Mouse (Mus musculus): Measurements from ENCODE around the gene Fam83b. TPM values are rescaled to one million over a fixed set of nuclear protein-coding genes. Genes with fewer than 3 reads are reported as not detected.

Fam83b gene
- polyA plus RNA-seq (2016; fragmentation: Nextera tagmentation; extraction: Ambion mirVana): 0.38 and 0.73 TPM in 2 replicates

- Histone ChIP-seq H3K9ac (peak within 1 kb of the TSS; percentile 67), H3K4me1 (replicated peaks) (no peaks in the 10 kb centered on the region; the same call in 1 of the 2 replicates), H3K4me2 (peak within 1 kb of the TSS; percentile 98), H3K9me3 (replicated peaks) (no peaks in the 10 kb centered on the region), H3K27ac (ENCODE audit: poor library complexity, severe bottlenecking) (no peak within 1 kb of the TSS), H3K27me3 (replicated peaks) (no peaks in the 10 kb centered on the region), H3K36me3 (no peaks in the 10 kb centered on the region), H3K4me3 (peak within 1 kb of the TSS; percentile 68)
- WGBS: 2% methylated on average over 40 of the region's 40 CpGs
- peak; percentile 73 for ATAC-seq (ENCODE audit: insufficient number of reproducible peaks, low FRiP score)
Measured at GRCm38 (mm10) chr9:76566515-76567280, at the start of gene Fam83b. Gene Fam83b (minus strand): TSS chr9:76567116.

- H3K4me2 ChIP-seq: no peak overlapping the region
- no peaks in the 10 kb centered on the region for H3K9me3 ChIP-seq (replicated peaks)
- H3K36me3 ChIP-seq: no peaks in the 10 kb centered on the region
- H3K27ac ChIP-seq (ENCODE audit: poor library complexity, severe bottlenecking): no peak overlapping the region
- ATAC-seq (ENCODE audit: insufficient number of reproducible peaks, low FRiP score): no peak
- WGBS: 78% methylated on average over 4 of the region's 4 CpGs
- no peaks in the 10 kb centered on the region for H3K27me3 ChIP-seq (replicated peaks)
- no peak overlapping the region for H3K4me3 ChIP-seq
- no peak overlapping the region for H3K9ac ChIP-seq
- no peaks in the 10 kb centered on the region for H3K4me1 ChIP-seq (replicated peaks)
Measured at GRCm38 (mm10) chr9:76614165-76614564, 47.2 kb upstream of the Fam83b start.

- H3K4me3 ChIP-seq: no peak overlapping the region
- no peaks in the 10 kb centered on the region for H3K27me3 ChIP-seq (replicated peaks)
- H3K9me3 ChIP-seq (replicated peaks): no peaks in the 10 kb centered on the region
- no peaks in the 10 kb centered on the region for H3K36me3 ChIP-seq
- no peak overlapping the region for H3K27ac ChIP-seq (ENCODE audit: poor library complexity, severe bottlenecking)
- ATAC-seq (ENCODE audit: insufficient number of reproducible peaks, low FRiP score): no peak
- no peak overlapping the region for H3K4me2 ChIP-seq
- WGBS: 73% methylated on average over 5 of the region's 5 CpGs
- H3K9ac ChIP-seq: no peak overlapping the region
- no peaks in the 10 kb centered on the region for H3K4me1 ChIP-seq (replicated peaks)
Measured at GRCm38 (mm10) chr9:76603744-76604143, 36.8 kb upstream of the Fam83b start.

- 61% methylated on average over 2 of the region's 2 CpGs for WGBS
- Histone ChIP-seq H3K9ac (no peak overlapping the region), H3K4me2 (no peak overlapping the region), H3K9me3 (replicated peaks) (no peaks in the 10 kb centered on the region), H3K4me1 (replicated peaks) (no peaks in the 10 kb centered on the region), H3K27me3 (replicated peaks) (no peaks in the 10 kb centered on the region), H3K36me3 (no peaks in the 10 kb centered on the region), H3K4me3 (no peak overlapping the region), H3K27ac (ENCODE audit: poor library complexity, severe bottlenecking) (no peak overlapping the region)
- no peak for ATAC-seq (ENCODE audit: insufficient number of reproducible peaks, low FRiP score)
Measured at GRCm38 (mm10) chr9:76602874-76603273, 36.0 kb upstream of the Fam83b start.

- ATAC-seq (ENCODE audit: insufficient number of reproducible peaks, low FRiP score): no peak
- H3K27me3 ChIP-seq (replicated peaks): no peaks in the 10 kb centered on the region
- H3K36me3 ChIP-seq: no peaks in the 10 kb centered on the region
- H3K9me3 ChIP-seq (replicated peaks): no peaks in the 10 kb centered on the region
- 0 out of 2 replicates have a peak, but pooled peaks cover 7% of the 10 kb centered on the region for H3K4me1 ChIP-seq (replicated peaks)
- no peak overlapping the region for H3K27ac ChIP-seq (ENCODE audit: poor library complexity, severe bottlenecking)
- 44% methylated on average over 4 of the region's 4 CpGs for WGBS
- H3K4me3 ChIP-seq: no peak overlapping the region
- no peak overlapping the region for H3K4me2 ChIP-seq
- H3K9ac ChIP-seq: no peak overlapping the region
Measured at GRCm38 (mm10) chr9:76597395-76597794, 30.5 kb upstream of the Fam83b start.

- no peaks in the 10 kb centered on the region for H3K27me3 ChIP-seq (replicated peaks)
- H3K9ac ChIP-seq: no peak overlapping the region
- H3K9me3 ChIP-seq (replicated peaks): no peaks in the 10 kb centered on the region
- no peak overlapping the region for H3K4me3 ChIP-seq
- ATAC-seq (ENCODE audit: insufficient number of reproducible peaks, low FRiP score): no peak
- H3K4me1 ChIP-seq (replicated peaks): 0 out of 2 replicates have a peak, but pooled peaks cover 7% of the 10 kb centered on the region
- 55% methylated on average over 2 of the region's 2 CpGs for WGBS
- H3K4me2 ChIP-seq: no peak overlapping the region
- no peaks in the 10 kb centered on the region for H3K36me3 ChIP-seq
- H3K27ac ChIP-seq (ENCODE audit: poor library complexity, severe bottlenecking): no peak overlapping the region
Measured at GRCm38 (mm10) chr9:76593841-76594240, 26.9 kb upstream of the Fam83b start.

DNA sequence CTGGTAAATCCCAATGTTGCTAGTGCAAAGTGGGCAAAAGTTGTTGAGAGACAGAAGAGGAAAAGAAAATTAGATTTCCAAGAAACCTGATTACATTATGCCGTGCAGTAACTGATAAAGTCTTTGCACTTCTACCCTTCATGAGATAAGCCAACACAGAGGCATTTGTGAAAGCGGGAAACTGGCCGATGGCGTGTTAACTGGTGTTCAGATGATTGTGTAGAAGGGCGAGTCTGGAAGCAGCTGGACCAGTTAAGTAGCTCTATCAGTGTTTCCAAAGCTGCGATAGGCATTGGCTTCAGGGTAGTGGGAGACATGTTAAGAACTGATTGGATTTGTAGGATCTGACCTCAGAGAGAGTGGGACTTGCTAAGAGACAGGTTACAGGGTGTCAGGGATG is 17.0 kb upstream of the Fam83b start:
- 32% methylated on average over 6 of the region's 6 CpGs for WGBS
- Histone ChIP-seq H3K9me3 (replicated peaks) (no peaks in the 10 kb centered on the region), H3K9ac (no peak overlapping the region), H3K4me3 (no peak overlapping the region), H3K27ac (ENCODE audit: poor library complexity, severe bottlenecking) (no peak overlapping the region), H3K36me3 (no peaks in the 10 kb centered on the region), H3K27me3 (replicated peaks) (no peaks in the 10 kb centered on the region), H3K4me1 (replicated peaks) (0 out of 2 replicates have a peak, but pooled peaks cover 8% of the 10 kb centered on the region), H3K4me2 (no peak overlapping the region)
- ATAC-seq (ENCODE audit: insufficient number of reproducible peaks, low FRiP score): no peak

DNA sequence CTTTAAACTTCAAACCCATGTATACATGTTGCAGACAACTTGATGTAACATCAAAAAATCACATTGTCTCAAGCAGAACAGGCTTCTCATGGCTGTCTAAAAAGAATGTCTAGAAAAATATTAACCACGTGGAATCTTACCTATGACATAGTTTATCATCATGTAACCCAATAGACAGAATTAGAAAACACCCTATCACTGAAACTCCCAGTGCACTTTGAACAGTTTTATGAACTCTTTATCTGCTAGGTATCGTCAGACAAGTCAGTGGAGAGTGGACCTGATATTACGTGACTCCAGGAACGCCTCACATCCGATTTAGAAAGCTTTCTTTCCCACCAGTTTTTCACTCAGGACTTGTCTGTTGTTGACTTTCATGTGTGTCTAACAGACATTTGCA is 15.1 kb upstream of the Fam83b start:
- Histone ChIP-seq H3K4me2 (no peak overlapping the region), H3K27me3 (replicated peaks) (no peaks in the 10 kb centered on the region), H3K9ac (no peak overlapping the region), H3K27ac (ENCODE audit: poor library complexity, severe bottlenecking) (no peak overlapping the region), H3K4me1 (replicated peaks) (0 out of 2 replicates have a peak, but pooled peaks cover 8% of the 10 kb centered on the region), H3K36me3 (no peaks in the 10 kb centered on the region), H3K9me3 (replicated peaks) (no peaks in the 10 kb centered on the region), H3K4me3 (no peak overlapping the region)
- no peak for ATAC-seq (ENCODE audit: insufficient number of reproducible peaks, low FRiP score)
- 70% methylated on average over 5 of the region's 5 CpGs for WGBS

- Histone ChIP-seq H3K4me1 (replicated peaks) (no peaks in the 10 kb centered on the region; the same call in 1 of the 2 replicates), H3K9ac (peak overlapping the region; percentile 67), H3K36me3 (no peaks in the 10 kb centered on the region), H3K9me3 (replicated peaks) (no peaks in the 10 kb centered on the region), H3K27ac (ENCODE audit: poor library complexity, severe bottlenecking) (no peak overlapping the region), H3K27me3 (replicated peaks) (no peaks in the 10 kb centered on the region), H3K4me3 (peak overlapping the region; percentile 68), H3K4me2 (peak overlapping the region; percentile 98)
- WGBS: 6% methylated on average over 13 of the region's 13 CpGs
- no peak for ATAC-seq (ENCODE audit: insufficient number of reproducible peaks, low FRiP score)
Measured at GRCm38 (mm10) chr9:76567281-76567655, 352 bp upstream of the Fam83b start.

- no peak overlapping the region for H3K4me2 ChIP-seq
- H3K4me3 ChIP-seq: no peak overlapping the region
Measured at GRCm38 (mm10) chr9:76565656-76566055, 1.3 kb downstream of the Fam83b start.

DNA sequence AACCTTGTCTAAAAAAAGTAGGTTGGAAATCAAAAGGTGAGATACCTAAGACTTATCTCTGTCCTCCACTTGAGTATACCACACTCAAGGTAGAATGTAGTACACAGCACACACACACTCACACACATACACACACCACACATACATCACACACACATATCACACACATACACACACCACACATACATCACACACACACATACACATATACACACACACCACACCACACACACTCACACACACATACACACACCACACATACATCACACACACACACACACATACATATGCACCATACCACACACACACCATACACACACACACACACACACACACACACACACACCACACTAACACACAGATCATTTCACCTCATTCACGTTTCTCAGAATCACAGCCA is 2.8 kb downstream of the Fam83b start:
- H3K9ac ChIP-seq: no peak overlapping the region
- no peak for ATAC-seq (ENCODE audit: insufficient number of reproducible peaks, low FRiP score)
- H3K4me2 ChIP-seq: no peak overlapping the region
- H3K4me1 ChIP-seq (replicated peaks): no peaks in the 10 kb centered on the region; the same call in 1 of the 2 replicates
- H3K27me3 ChIP-seq (replicated peaks): no peaks in the 10 kb centered on the region
- no peak overlapping the region for H3K27ac ChIP-seq (ENCODE audit: poor library complexity, severe bottlenecking)
- no peak overlapping the region for H3K4me3 ChIP-seq
- WGBS: 86% methylated on average over 1 of the region's 1 CpGs
- no peaks in the 10 kb centered on the region for H3K9me3 ChIP-seq (replicated peaks)
- H3K36me3 ChIP-seq: no peaks in the 10 kb centered on the region

More at GRCm38 (mm10) chr9:76565656-76566055, 1.3 kb downstream of the Fam83b start:
- H3K9ac ChIP-seq: no peak overlapping the region
- H3K27ac ChIP-seq (ENCODE audit: poor library complexity, severe bottlenecking): no peak overlapping the region
- H3K9me3 ChIP-seq (replicated peaks): no peaks in the 10 kb centered on the region
- WGBS: 71% methylated on average over 2 of the region's 2 CpGs
- no peak for ATAC-seq (ENCODE audit: insufficient number of reproducible peaks, low FRiP score)
- no peaks in the 10 kb centered on the region; the same call in 1 of the 2 replicates for H3K4me1 ChIP-seq (replicated peaks)
- H3K27me3 ChIP-seq (replicated peaks): no peaks in the 10 kb centered on the region
- no peaks in the 10 kb centered on the region for H3K36me3 ChIP-seq
